Mouse (Mus musculus): ENCODE data around the gene Adam23.

Adam23 gene

GRCm38 (mm10) chr1:63478946-63479345, 33.3 kb downstream of the Adam23 start:
- in situ Hi-C loops (cut with MboI, MseI), result no loop called here

GRCm38 (mm10) chr1:63484646-63485045, 39.0 kb downstream of the Adam23 start:
- in situ Hi-C loops (cut with MboI, MseI), result no loop called here

GRCm38 (mm10) chr1:63486646-63487045, 41.0 kb downstream of the Adam23 start:
- in situ Hi-C loops (cut with MboI, MseI), result no loop called here

- in situ Hi-C loops (cut with MboI, MseI), result no loop called here
Measured at GRCm38 (mm10) chr1:63491001-63491400, 45.3 kb downstream of the Adam23 start.

- in situ Hi-C loops (cut with MboI, MseI), result no loop called here
Measured at GRCm38 (mm10) chr1:63493325-63493724, 47.6 kb downstream of the Adam23 start.

- in situ Hi-C loops (cut with MboI, MseI), result no loop called here
Measured at GRCm38 (mm10) chr1:63507386-63507785, 61.7 kb downstream of the Adam23 start.

GRCm38 (mm10) chr1:63508801-63509200, 63.1 kb downstream of the Adam23 start:
- in situ Hi-C loops (cut with MboI, MseI), result no loop called here

GRCm38 (mm10) chr1:63511416-63511815, 65.7 kb downstream of the Adam23 start:
- in situ Hi-C loops (cut with MboI, MseI), result no loop called here

- in situ Hi-C loops (cut with MboI, MseI), result no loop called here
Measured at GRCm38 (mm10) chr1:63517800-63518199, 72.1 kb downstream of the Adam23 start.

GRCm38 (mm10) chr1:63518814-63519213, 73.1 kb downstream of the Adam23 start:
- in situ Hi-C loops (cut with MboI, MseI), result no loop called here

- in situ Hi-C loops (cut with MboI, MseI), result no loop called here
Measured at GRCm38 (mm10) chr1:63529901-63530300, 84.2 kb downstream of the Adam23 start.

- in situ Hi-C loops (cut with MboI, MseI), result no loop called here
Measured at GRCm38 (mm10) chr1:63534271-63534827, 88.7 kb downstream of the Adam23 start.

GRCm38 (mm10) chr1:63539884-63540613, 94.4 kb downstream of the Adam23 start:
- in situ Hi-C loops (cut with MboI, MseI), result no loop called here

GRCm38 (mm10) chr1:63544122-63544521, 98.4 kb downstream of the Adam23 start:
- in situ Hi-C loops (cut with MboI, MseI), result no loop called here

GRCm38 (mm10) chr1:63553039-63553438, 107.3 kb downstream of the Adam23 start:
- in situ Hi-C loops (cut with MboI, MseI), result no loop called here

GRCm38 (mm10) chr1:63561772-63562520, 116.3 kb downstream of the Adam23 start:
- in situ Hi-C loops (cut with MboI, MseI), result no loop called here

- in situ Hi-C loops (cut with MboI, MseI), result no loop called here
Measured at GRCm38 (mm10) chr1:63563928-63564327, 118.2 kb downstream of the Adam23 start.

GRCm38 (mm10) chr1:63566501-63566900, 120.8 kb downstream of the Adam23 start:
- in situ Hi-C loops (cut with MboI, MseI), result no loop called here

- in situ Hi-C loops (cut with MboI, MseI), result no loop called here
Measured at GRCm38 (mm10) chr1:63567031-63567430, 121.3 kb downstream of the Adam23 start.

GRCm38 (mm10) chr1:63572229-63572628, 126.5 kb downstream of the Adam23 start:
- in situ Hi-C loops (cut with MboI, MseI), result loop anchor here in 1 of 2 experiments (10.0 kb wide), 1 partner anchor 1647 kb away; no protein-coding TSS in a partner anchor

- in situ Hi-C loops (cut with MboI, MseI), result loop anchor here in 1 of 2 experiments (10.0 kb wide), 1 partner anchor 1649 kb away; no protein-coding TSS in a partner anchor
Measured at GRCm38 (mm10) chr1:63573432-63573831, 127.7 kb downstream of the Adam23 start.

GRCm38 (mm10) chr1:63573864-63574611, 128.3 kb downstream of the Adam23 start:
- in situ Hi-C loops (cut with MboI, MseI), result loop anchor here in 1 of 2 experiments (10.0 kb wide), 1 partner anchor 1649 kb away; no protein-coding TSS in a partner anchor

All from T-helper 17 cell (primary cell).